ENCODE assay signal across 10 mouse cellular contexts in genomic region chr3:157208966-157209365, GRCm38 (mm10).
DNase-seq lines count a peak whose midpoint lies in the region; ATAC-seq and TF ChIP-seq lines count a peak whose summit lies in the region.
"Had no signal": no experiment of that assay in that cellular context is flagged by ENCODE, and none has a peak within 500 bp of the region (broad histone marks: within the 10 kb centered on the region; RNA-seq: fewer than 3 reads in every experiment).

No protein-coding gene starts in this region.

- no peak; the same call in 1 of the 2 replicates for TF ChIP-seq POLR2A in cerebellum, adult 2 months (IDR thresholded peaks at IDR 0.05; ENCODE audit: borderline replicate concordance, insufficient read depth, low read length)

- WGBS in forebrain, embryonic 14.5 days = 19% methylated on average over 1 of the region's 1 CpGs
- 30% methylated on average over 1 of the region's 1 CpGs for WGBS in forebrain, embryonic 11.5 days
- 72% methylated on average over 1 of the region's 1 CpGs for WGBS in kidney, embryonic 14.5 days
- WGBS in cerebellum, adult 2 months = 0% methylated on average over 1 of the region's 1 CpGs

- H3K27ac ChIP-seq in forebrain, embryonic 14.5 days (ENCODE audit: low read depth, low read length) = no peak overlapping the region
- no peak overlapping the region for H3K27ac ChIP-seq in forebrain, embryonic 11.5 days (ENCODE audit: low read depth, low read length)
- no peak overlapping the region for H3K27ac ChIP-seq in kidney, embryonic 14.5 days (ENCODE audit: low read depth, low read length)
- peak overlapping the region; percentile 94 for H3K27ac ChIP-seq in cerebellum, adult 2 months (ENCODE audit: insufficient read depth, low read length)
- H3K27ac ChIP-seq: heart, adult 2 months had no signal

- TF ChIP-seq CTCF in cerebellum, adult 2 months (IDR thresholded peaks at IDR 0.05; ENCODE audit: borderline replicate concordance, insufficient read depth, low read depth, low read length) = no peak

- peak; percentile 7 for DNase-seq in forebrain, embryonic 14.5 days (ENCODE audit: low spot score)
- no peak for DNase-seq in forebrain, embryonic 11.5 days (ENCODE audit: low spot score)
- peak; percentile 41 for DNase-seq in kidney, postnatal 14 days
- peak; percentile 93 to 98 for DNase-seq in cerebellum, adult 2 months
- DNase-seq in layer of hippocampus, postnatal 14 days (ENCODE audit: low spot score in 2 of 2) = peak; percentile 32 to 69
- no peak for DNase-seq in yolk sac, embryonic 10.5 days (ENCODE audit: low spot score)
- no peak for DNase-seq in testis, postnatal 10 days (ENCODE audit: low spot score)
- DNase-seq: lung, postnatal 14 days had no signal

- H3K27me3 ChIP-seq in forebrain, embryonic 14.5 days (replicated peaks; ENCODE audit: control insufficient read depth, insufficient read depth, low read length) = no peaks in the 10 kb centered on the region
- H3K27me3 ChIP-seq in forebrain, embryonic 11.5 days (ENCODE audit: control insufficient read depth, insufficient read depth, low read length) = no peaks in the 10 kb centered on the region
- H3K27me3 ChIP-seq in kidney, embryonic 14.5 days (ENCODE audit: control insufficient read depth, insufficient read depth, low read length) = no peaks in the 10 kb centered on the region
- H3K27me3 ChIP-seq in cerebellum, adult 2 months (ENCODE audit: control insufficient read depth, insufficient read depth, low read length) = no peaks in the 10 kb centered on the region

- peak; percentile 10; the same call in 1 of the 2 replicates for ATAC-seq in forebrain, embryonic 14.5 days
- ATAC-seq in forebrain, embryonic 11.5 days (replicated peaks; ENCODE audit: low FRiP score) = no peak
- ATAC-seq in kidney, embryonic 14.5 days (ENCODE audit: low FRiP score, low TSS enrichment) = no peak

- H3K4me3 ChIP-seq in forebrain, embryonic 14.5 days (ENCODE audit: low read depth, low read length) = no peak overlapping the region
- no peak overlapping the region for H3K4me3 ChIP-seq in forebrain, embryonic 11.5 days (ENCODE audit: low read depth, low read length)
- no peak overlapping the region for H3K4me3 ChIP-seq in kidney, embryonic 14.5 days (ENCODE audit: low read length)
- H3K4me3 ChIP-seq in cerebellum, adult 2 months (replicated peaks; ENCODE audit: insufficient read depth, low read depth, low read length) = no peak overlapping the region
- H3K4me3 ChIP-seq: heart, adult 2 months had no signal

- H3K36me3 ChIP-seq in forebrain, embryonic 14.5 days (ENCODE audit: control insufficient read depth, insufficient read depth, low read length) = no peaks in the 10 kb centered on the region
- H3K36me3 ChIP-seq in forebrain, embryonic 11.5 days (ENCODE audit: control insufficient read depth, insufficient read depth, low read length) = no peaks in the 10 kb centered on the region
- H3K36me3 ChIP-seq in kidney, embryonic 14.5 days (ENCODE audit: control insufficient read depth, insufficient read depth, low read length) = no peaks in the 10 kb centered on the region

- 0 out of 2 replicates have a peak, but pooled peaks cover 4% of the 10 kb centered on the region for H3K4me1 ChIP-seq in forebrain, embryonic 14.5 days (ENCODE audit: control insufficient read depth, insufficient read depth, low read length)
- H3K4me1 ChIP-seq in forebrain, embryonic 11.5 days (replicated peaks; ENCODE audit: control insufficient read depth, insufficient read depth, low read length) = no peaks in the 10 kb centered on the region
- H3K4me1 ChIP-seq in kidney, embryonic 14.5 days (ENCODE audit: control insufficient read depth, insufficient read depth, low read length) = no peaks in the 10 kb centered on the region
- H3K4me1 ChIP-seq in cerebellum, adult 2 months (ENCODE audit: control insufficient read depth, insufficient read depth, low read length) = peaks cover 51% of the 10 kb centered on the region

- H3K9me3 ChIP-seq in forebrain, embryonic 14.5 days (replicated peaks; ENCODE audit: control insufficient read depth, low read length) = no peaks in the 10 kb centered on the region
- no peaks in the 10 kb centered on the region for H3K9me3 ChIP-seq in forebrain, embryonic 11.5 days (ENCODE audit: control insufficient read depth, low read length)
- no peaks in the 10 kb centered on the region for H3K9me3 ChIP-seq in kidney, embryonic 14.5 days (ENCODE audit: control insufficient read depth, low read length)

- H3K4me2 ChIP-seq in forebrain, embryonic 14.5 days (ENCODE audit: low read length) = no peak overlapping the region
- no peak overlapping the region for H3K4me2 ChIP-seq in forebrain, embryonic 11.5 days (ENCODE audit: low read depth, low read length, severe bottlenecking)
- no peak overlapping the region for H3K4me2 ChIP-seq in kidney, embryonic 14.5 days (replicated peaks; ENCODE audit: low read depth, low read length)

- H3K9ac ChIP-seq in forebrain, embryonic 14.5 days (ENCODE audit: low read length) = no peak overlapping the region
- H3K9ac ChIP-seq in forebrain, embryonic 11.5 days (ENCODE audit: low read length) = no peak overlapping the region
- H3K9ac ChIP-seq in kidney, embryonic 14.5 days (ENCODE audit: low read depth, low read length) = no peak overlapping the region

Comparison
In these comparisons a context has a peak if more than half of its experiments do, and no peak if none do; other contexts are left out.
1. DNase-seq: peak in forebrain, embryonic 14.5 days (single experiment), kidney, postnatal 14 days (single experiment), cerebellum, adult 2 months (2 of 2) and layer of hippocampus, postnatal 14 days (2 of 2); none in forebrain, embryonic 11.5 days (single experiment), yolk sac, embryonic 10.5 days (single experiment) and testis, postnatal 10 days (single experiment).